Mouse (Mus musculus): ENCODE results near the gene Camk1g. TPM values are rescaled to one million over a fixed set of nuclear protein-coding genes. Genes with fewer than 3 reads are reported as not detected.

Camk1g gene
- polyA plus RNA-seq, 1 experiment from 2014 or later, result 12.2 TPM

Other genes starting within 250 kb of the Camk1g start
- gene Diexf, start 240.0 kb downstream of the Camk1g start, polyA plus RNA-seq (2014; fragmentation: Nextera tagmentation; extraction: Ambion mirVana), result 11.5 and 12.7 TPM in 2 replicates
- 3.1 and 4.4 TPM in 2 replicates for gene Irf6, start 217.2 kb downstream of the Camk1g start, polyA plus RNA-seq (2014; fragmentation: Nextera tagmentation; extraction: Ambion mirVana)
- 14.6 and 16.2 TPM in 2 replicates for gene A130010J15Rik, start 202.3 kb downstream of the Camk1g start, polyA plus RNA-seq (2014; fragmentation: Nextera tagmentation; extraction: Ambion mirVana)
- 1.9 and 2.3 TPM in 2 replicates for gene Traf3ip3, start 168.6 kb downstream of the Camk1g start, polyA plus RNA-seq (2014; fragmentation: Nextera tagmentation; extraction: Ambion mirVana)
- 0.12 and 0.38 TPM in 2 replicates for gene Lamb3, start 162.6 kb downstream of the Camk1g start, polyA plus RNA-seq (2014; fragmentation: Nextera tagmentation; extraction: Ambion mirVana)
- 0.54 TPM in 1 of 2 replicates, not detected in the other for gene Hsd11b1, start 106.2 kb downstream of the Camk1g start, polyA plus RNA-seq (2014; fragmentation: Nextera tagmentation; extraction: Ambion mirVana)
- 6.3 and 7.5 TPM in 2 replicates for gene G0s2, start 97.1 kb downstream of the Camk1g start, polyA plus RNA-seq (2014; fragmentation: Nextera tagmentation; extraction: Ambion mirVana)